Mouse (Mus musculus) hindbrain, embryonic 11.5 days (tissue): ENCODE results near the gene Angpt4. TPM values are rescaled to one million over a fixed set of nuclear protein-coding genes. Genes with fewer than 3 reads are reported as not detected.
A peak's percentile ranks its signal among the peaks of the same experiment; 100 is the strongest.

Source experiments
- ATAC-seq: fragments of 200-750 bp; cut with Nextera tagmentation; 2 replicates; pipeline ENCODE4 v1.8.0; 2017; ENCODE audit warnings: mild to moderate bottlenecking, moderate TSS enrichment, moderate library complexity; ENCODE audit not compliant: low FRiP score
- DNase-seq: peaks from one replicate; pipeline ENCODE4 v3.0.0-alpha.2; 2015; ENCODE audit warnings: low spot score
- H3K27ac ChIP-seq: fragments of 300-500 bp; sonication (generic); 2 replicates; pipeline ENCODE4 v1.5.1; 2014; ENCODE audit warnings: mild to moderate bottlenecking, low read depth, low read length
- H3K27me3 ChIP-seq: fragments of 300-500 bp; sonication (generic); 2 replicates; pipeline ENCODE4 v1.6.1; 2014; ENCODE audit warnings: mild to moderate bottlenecking, low read length, moderate library complexity, mixed read lengths; ENCODE audit not compliant: control insufficient read depth, insufficient read depth
- H3K36me3 ChIP-seq: fragments of 300-500 bp; sonication (generic); 2 replicates; pipeline ENCODE4 v1.6.1; 2014; ENCODE audit warnings: mild to moderate bottlenecking, low read length, moderate library complexity, mixed read lengths; ENCODE audit not compliant: control insufficient read depth, insufficient read depth
- H3K4me1 ChIP-seq: fragments of 300-500 bp; sonication (generic); replicated peaks from 2 replicates; pipeline ENCODE4 v1.6.1; 2014; ENCODE audit warnings: low read length, mixed read lengths; ENCODE audit not compliant: control insufficient read depth, insufficient read depth
- H3K4me2 ChIP-seq: fragments of 300-500 bp; sonication (generic); replicated peaks from 2 replicates; pipeline ENCODE4 v1.6.1; 2014; ENCODE audit warnings: mild to moderate bottlenecking, low read depth, low read length
- H3K4me3 ChIP-seq: fragments of 300-500 bp; sonication (generic); 2 replicates; pipeline ENCODE4 v1.5.1; 2014; ENCODE audit warnings: low read depth, low read length
- H3K9ac ChIP-seq: fragments of 300-500 bp; sonication (generic); 2 replicates; pipeline ENCODE4 v1.6.1; 2014; ENCODE audit warnings: low read depth, low read length
- H3K9me3 ChIP-seq: fragments of 300-500 bp; sonication (generic); 2 replicates; pipeline ENCODE4 v1.6.1; 2016; ENCODE audit warnings: low read length; ENCODE audit not compliant: control insufficient read depth
- WGBS: fragments of 180-500 bp; shearing (Covaris S2); extraction: QIAGEN DNeasy Blood & Tissue Kit; methylation state at CpG from one replicate; pipeline ENCODE4 v1.1.7; 2014; 5-methylcytosine and 5-hydroxymethylcytosine counted together
- polyA plus RNA-seq: library from polyadenylated mRNA; unstranded; fragments of >200 nt; fragmentation: Nextera tagmentation; extraction: Ambion mirVana; gene quantifications from 2 replicates; pipeline ENCODE4 v1.2.1, GENCODE M21; 2014

Angpt4 gene
- 0.14 and 0.23 TPM in 2 replicates for polyA plus RNA-seq

DNA sequence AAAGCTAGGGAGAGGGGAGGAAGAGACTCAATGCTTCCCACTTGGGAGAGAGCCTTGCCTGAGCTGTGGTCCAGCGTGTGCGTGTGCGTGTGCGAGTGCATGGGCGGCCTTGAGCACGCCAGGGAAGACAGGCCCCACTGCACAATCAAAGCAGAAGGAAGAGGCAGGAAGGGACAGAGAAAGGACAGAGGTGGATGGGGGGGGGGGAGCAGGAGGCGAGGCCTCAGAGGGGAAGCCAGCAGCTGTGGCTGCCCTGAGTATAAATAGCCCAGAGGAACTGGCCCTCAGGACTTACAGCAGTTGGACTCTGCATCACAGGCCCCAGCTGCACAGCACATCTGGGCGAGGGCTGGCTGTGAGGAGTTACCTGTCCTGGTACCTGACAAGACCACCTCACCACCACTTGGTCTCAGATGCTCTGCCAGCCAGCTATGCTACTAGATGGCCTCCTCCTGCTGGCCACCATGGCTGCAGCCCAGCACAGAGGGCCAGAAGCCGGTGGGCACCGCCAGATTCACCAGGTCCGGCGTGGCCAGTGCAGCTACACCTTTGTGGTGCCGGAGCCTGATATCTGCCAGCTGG lies at the start of gene Angpt4:
TSS of gene Angpt4 (plus strand) at position 292 of the 582 bp plus-strand sequence.
- 67% methylated on average over 13 of the region's 13 CpGs for WGBS
- ATAC-seq (peak; percentile 20; the same call in 1 of the 2 replicates), DNase-seq (no peak)
- H3K36me3 ChIP-seq, result no peaks in the 10 kb centered on the region
- no peak within 1 kb of the TSS for H3K4me3 ChIP-seq
- H3K27ac ChIP-seq, result no peak within 1 kb of the TSS
- H3K27me3 ChIP-seq, result no peaks in the 10 kb centered on the region; the same call in 1 of the 2 replicates
- no peaks in the 10 kb centered on the region for H3K9me3 ChIP-seq
- 0 out of 2 replicates have a peak, but pooled peaks cover 2% of the 10 kb centered on the region for H3K4me1 ChIP-seq
- H3K4me2 ChIP-seq, result no peak within 1 kb of the TSS
- H3K9ac ChIP-seq, result no peak within 1 kb of the TSS

DNA sequence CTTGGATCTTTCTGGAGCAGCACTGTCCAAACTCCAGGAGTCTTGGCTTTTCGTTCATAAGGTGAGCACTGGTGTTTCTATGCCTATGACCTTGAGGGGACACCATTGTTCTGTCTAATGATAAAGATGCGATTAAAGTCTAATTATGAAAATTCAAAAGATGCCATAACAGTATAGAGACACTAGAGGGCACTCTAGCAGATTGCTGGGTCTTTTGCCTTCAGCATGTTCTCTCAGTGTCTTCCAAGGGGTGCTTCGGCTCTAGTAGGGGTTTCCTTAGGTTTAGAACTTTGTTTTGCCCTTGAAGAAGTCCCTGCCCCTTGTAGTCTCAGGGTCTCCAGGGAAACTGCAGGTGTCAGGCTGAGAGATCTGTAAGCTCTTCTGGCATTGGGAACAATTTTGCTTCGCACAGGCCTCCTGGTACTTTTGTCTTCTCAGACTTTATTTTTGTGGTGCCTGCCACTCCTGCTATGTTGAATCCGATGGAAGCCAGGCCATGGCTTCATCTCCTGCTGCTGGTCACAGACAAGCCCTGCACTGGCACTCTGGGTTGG lies 48.7 kb upstream of the Angpt4 start:
- no peaks in the 10 kb centered on the region for H3K36me3 ChIP-seq
- no peak overlapping the region for H3K27ac ChIP-seq
- 45% methylated on average over 5 of the region's 5 CpGs for WGBS
- H3K4me3 ChIP-seq, result no peak overlapping the region
- H3K27me3 ChIP-seq, result no peaks in the 10 kb centered on the region
- ATAC-seq (no peak), DNase-seq (peak; percentile 37)
- no peaks in the 10 kb centered on the region for H3K4me1 ChIP-seq
- H3K9me3 ChIP-seq, result no peaks in the 10 kb centered on the region
- no peak overlapping the region for H3K4me2 ChIP-seq
- no peak overlapping the region for H3K9ac ChIP-seq

DNA sequence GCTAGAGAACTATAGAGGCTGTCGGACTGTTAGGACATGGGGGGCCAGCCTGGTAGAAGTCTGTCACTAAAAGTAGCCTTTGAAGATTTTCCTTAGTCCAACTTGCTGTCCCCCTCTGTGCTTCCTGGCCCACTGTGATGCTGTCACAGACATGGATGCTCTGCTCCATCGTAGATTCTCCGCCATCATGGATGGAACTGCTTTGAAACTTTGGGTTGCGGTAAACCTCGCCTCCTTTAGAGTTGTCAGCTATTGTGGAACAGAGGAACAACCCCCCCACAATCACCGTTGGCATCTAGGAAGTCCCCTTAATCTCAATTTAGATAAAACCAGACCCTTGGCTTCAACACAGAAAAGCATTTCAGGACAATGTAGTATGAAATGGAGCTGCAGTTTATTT lies 46.1 kb upstream of the Angpt4 start:
- Histone ChIP-seq H3K27ac (no peak overlapping the region), H3K4me2 (no peak overlapping the region), H3K36me3 (no peaks in the 10 kb centered on the region), H3K9ac (no peak overlapping the region), H3K27me3 (no peaks in the 10 kb centered on the region), H3K9me3 (no peaks in the 10 kb centered on the region), H3K4me3 (no peak overlapping the region), H3K4me1 (no peaks in the 10 kb centered on the region)
- DNase-seq (no peak), ATAC-seq (no peak)
- WGBS, result 89% methylated on average over 6 of the region's 6 CpGs

DNA sequence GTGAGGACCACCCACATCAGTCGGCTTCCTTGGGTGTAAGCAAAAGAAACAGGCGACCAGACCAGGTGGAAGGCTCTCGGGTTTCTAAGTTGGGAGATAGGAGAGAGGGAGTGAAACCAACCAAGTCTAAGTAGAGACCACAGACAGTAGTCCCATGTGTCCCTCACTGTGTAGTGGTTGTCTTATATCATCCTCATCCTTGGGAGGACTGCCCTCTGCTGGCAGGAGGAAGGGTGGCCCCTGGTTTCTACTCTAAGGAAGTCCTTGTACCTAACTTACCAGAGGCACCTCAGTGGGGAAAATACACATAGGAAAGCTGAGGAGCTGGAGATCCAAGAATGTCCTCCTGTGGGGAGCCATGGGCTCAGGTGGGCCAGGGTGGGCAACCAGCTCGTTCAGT lies 44.5 kb upstream of the Angpt4 start:
- no peak overlapping the region for H3K4me2 ChIP-seq
- H3K27ac ChIP-seq, result no peak overlapping the region
- H3K27me3 ChIP-seq, result no peaks in the 10 kb centered on the region
- H3K4me3 ChIP-seq, result no peak overlapping the region
- no peaks in the 10 kb centered on the region for H3K4me1 ChIP-seq
- WGBS, result 34% methylated on average over 4 of the region's 4 CpGs
- peak; percentile 70 for DNase-seq
- H3K9ac ChIP-seq, result no peak overlapping the region
- H3K36me3 ChIP-seq, result no peaks in the 10 kb centered on the region
- no peaks in the 10 kb centered on the region for H3K9me3 ChIP-seq
- ATAC-seq, result peak; percentile 72

DNA sequence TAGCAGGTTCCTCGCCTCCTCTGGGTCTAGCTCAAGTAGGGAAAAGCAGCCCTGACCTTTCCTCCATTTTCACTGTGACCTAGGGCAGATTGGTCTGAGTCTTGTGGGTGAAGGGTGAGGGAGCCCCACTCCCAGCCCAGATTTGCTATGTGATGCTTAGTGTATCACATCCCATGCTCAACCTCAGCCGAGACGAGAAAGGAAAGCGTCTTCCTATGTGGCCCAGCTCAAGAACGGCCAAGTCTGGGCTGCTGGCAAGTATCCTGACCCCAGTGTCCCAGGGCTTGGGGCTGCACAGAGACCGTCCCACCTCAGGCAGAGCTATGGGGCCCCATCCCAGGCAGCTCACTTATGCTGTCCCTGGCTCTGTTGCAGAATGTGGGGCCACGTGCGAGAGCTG lies 42.8 kb upstream of the Angpt4 start:
- H3K4me2 ChIP-seq, result no peak overlapping the region
- no peak overlapping the region for H3K4me3 ChIP-seq
- H3K9ac ChIP-seq, result no peak overlapping the region
- DNase-seq, result no peak
- no peaks in the 10 kb centered on the region for H3K36me3 ChIP-seq
- 83% methylated on average over 8 of the region's 8 CpGs for WGBS
- H3K27me3 ChIP-seq, result no peaks in the 10 kb centered on the region
- H3K4me1 ChIP-seq, result no peaks in the 10 kb centered on the region
- ATAC-seq, result no peak
- no peak overlapping the region for H3K27ac ChIP-seq
- no peaks in the 10 kb centered on the region for H3K9me3 ChIP-seq

DNA sequence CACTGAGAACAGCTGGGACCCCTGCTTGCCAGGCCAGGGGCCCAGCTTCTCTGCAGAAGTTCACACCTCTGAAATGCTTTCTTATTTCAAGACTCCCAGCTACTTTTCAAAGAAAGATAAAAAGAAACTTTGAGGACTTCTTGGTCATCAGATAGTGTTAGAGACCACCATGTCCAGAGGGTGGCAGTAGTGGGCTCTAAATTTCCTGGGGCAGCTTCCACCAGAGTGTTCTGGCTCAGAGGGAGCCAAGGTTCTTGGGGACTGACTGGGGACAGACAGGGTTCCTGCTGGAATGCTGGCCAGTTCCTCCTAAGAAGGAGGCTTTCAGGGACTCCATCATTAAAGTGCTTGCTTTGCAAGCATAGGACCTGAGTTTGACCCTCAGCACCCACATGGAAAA lies 36.5 kb upstream of the Angpt4 start:
- no peak overlapping the region for H3K27ac ChIP-seq
- DNase-seq (peak; percentile 54), ATAC-seq (no peak)
- no peak overlapping the region for H3K9ac ChIP-seq
- no peak overlapping the region for H3K4me2 ChIP-seq
- H3K9me3 ChIP-seq, result no peaks in the 10 kb centered on the region
- H3K27me3 ChIP-seq, result no peaks in the 10 kb centered on the region
- no peak overlapping the region for H3K4me3 ChIP-seq
- no peaks in the 10 kb centered on the region for H3K36me3 ChIP-seq
- no peaks in the 10 kb centered on the region for H3K4me1 ChIP-seq

DNA sequence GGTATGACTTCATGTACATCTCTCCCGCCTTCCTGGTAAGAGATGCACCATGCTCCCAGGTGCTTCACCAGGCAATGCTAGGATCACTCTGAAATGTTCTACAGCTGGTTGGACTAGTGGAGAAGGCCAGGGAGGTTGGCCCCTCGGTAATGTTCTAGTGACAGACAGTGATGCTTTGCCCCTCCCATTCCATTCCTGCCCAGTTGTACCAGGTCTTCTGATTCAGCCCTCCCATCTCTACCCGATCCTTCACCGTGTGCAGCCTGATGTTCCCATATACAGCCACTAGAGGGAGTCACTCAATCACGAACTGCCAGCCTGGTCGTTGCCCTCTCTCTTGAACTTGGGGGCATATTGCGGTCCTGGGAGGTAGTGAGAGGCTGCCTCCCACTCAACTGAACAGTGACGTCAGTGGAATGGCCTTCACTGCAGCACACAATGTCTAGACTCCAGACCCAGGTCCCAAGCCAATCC lies 35.0 kb upstream of the Angpt4 start:
- Histone ChIP-seq H3K27me3 (no peaks in the 10 kb centered on the region), H3K9me3 (no peaks in the 10 kb centered on the region), H3K4me3 (no peak overlapping the region), H3K36me3 (no peaks in the 10 kb centered on the region), H3K27ac (no peak overlapping the region), H3K4me2 (no peak overlapping the region), H3K9ac (no peak overlapping the region), H3K4me1 (no peaks in the 10 kb centered on the region)
- DNase-seq (peak; percentile 79), ATAC-seq (peak; percentile 74)
- WGBS, result 15% methylated on average over 8 of the region's 8 CpGs

DNA sequence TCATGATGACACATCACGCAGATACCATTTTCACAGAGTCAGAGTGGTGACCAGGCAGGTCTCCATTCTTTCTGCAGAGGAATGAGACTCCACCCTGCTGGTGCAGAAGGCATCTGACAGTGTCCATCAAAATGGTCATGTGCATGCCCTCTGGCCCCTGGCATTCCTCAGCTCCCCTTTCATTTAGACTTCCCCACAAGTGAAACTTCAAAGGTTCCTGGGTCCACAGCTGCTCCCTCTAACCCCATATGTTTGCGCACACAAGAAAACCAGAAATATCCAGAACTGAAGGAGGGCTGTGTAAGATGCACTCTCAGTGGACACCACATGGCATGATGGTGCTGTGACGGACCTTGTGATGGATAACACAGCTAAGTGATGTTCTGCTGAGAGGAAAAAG lies 32.4 kb upstream of the Angpt4 start:
- WGBS, result 68% methylated on average over 3 of the region's 3 CpGs
- Histone ChIP-seq H3K9ac (no peak overlapping the region), H3K9me3 (no peaks in the 10 kb centered on the region), H3K4me3 (no peak overlapping the region), H3K4me1 (no peaks in the 10 kb centered on the region), H3K27me3 (no peaks in the 10 kb centered on the region), H3K4me2 (no peak overlapping the region), H3K27ac (no peak overlapping the region), H3K36me3 (no peaks in the 10 kb centered on the region)
- ATAC-seq (no peak), DNase-seq (no peak)

DNA sequence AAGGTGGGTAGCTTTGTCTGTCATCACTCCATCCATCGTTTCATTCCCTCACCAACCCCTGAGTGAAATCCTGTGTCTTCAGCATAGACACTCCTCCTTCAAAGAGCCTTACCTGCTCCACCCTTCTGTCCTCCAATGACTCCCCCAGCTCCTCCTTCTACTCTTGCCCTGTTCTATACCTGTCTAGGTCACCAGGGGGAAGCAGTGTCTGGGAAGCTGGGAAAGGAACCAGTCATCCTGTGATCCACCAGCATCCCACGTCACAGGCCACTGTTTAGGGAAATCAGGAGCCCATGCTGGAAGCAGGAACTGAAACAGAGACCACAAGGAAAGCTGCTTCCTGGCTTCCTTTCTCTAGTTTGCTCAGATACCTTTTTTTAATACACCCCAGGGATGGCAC lies 31.2 kb upstream of the Angpt4 start:
- Histone ChIP-seq H3K9ac (no peak overlapping the region), H3K4me2 (no peak overlapping the region), H3K4me3 (no peak overlapping the region), H3K27me3 (no peaks in the 10 kb centered on the region), H3K36me3 (no peaks in the 10 kb centered on the region), H3K9me3 (no peaks in the 10 kb centered on the region), H3K27ac (no peak overlapping the region), H3K4me1 (no peaks in the 10 kb centered on the region)
- ATAC-seq (no peak), DNase-seq (no peak)
- 64% methylated on average over 2 of the region's 2 CpGs for WGBS
